Mouse (Mus musculus) intestine, embryonic 14.5 days (tissue): Measurements from ENCODE around the gene Arfgef2. TPM values are rescaled to one million over a fixed set of nuclear protein-coding genes. Genes with fewer than 3 reads are reported as not detected.

Experiments
- ATAC-seq: fragments of 200-750 bp; cut with Nextera tagmentation; replicated peaks from 2 replicates; pipeline ENCODE4 v1.8.0; 2017; ENCODE audit warnings: low read depth, moderate number of reproducible peaks, moderate TSS enrichment, moderate library complexity; ENCODE audit not compliant: low FRiP score, low TSS enrichment
- DNase-seq: peaks from one replicate; pipeline ENCODE4 v3.0.0-alpha.2; 2018; ENCODE audit warnings: low spot score
- H3K27ac ChIP-seq: fragments of 300-500 bp; sonication (generic); 2 replicates; pipeline ENCODE4 v1.5.1; 2014; ENCODE audit warnings: low read depth, mild to moderate bottlenecking, control low read depth
- H3K27me3 ChIP-seq: fragments of 300-500 bp; sonication (generic); replicated peaks from 2 replicates; pipeline ENCODE4 v1.6.1; 2014; ENCODE audit warnings: low read length, control low read depth; ENCODE audit not compliant: control insufficient read depth, insufficient read depth
- H3K36me3 ChIP-seq: fragments of 300-500 bp; sonication (generic); 2 replicates; pipeline ENCODE4 v1.6.1; 2014; ENCODE audit warnings: low read length, control low read depth; ENCODE audit not compliant: control insufficient read depth, insufficient read depth
- H3K4me1 ChIP-seq: fragments of 300-500 bp; sonication (generic); replicated peaks from 2 replicates; pipeline ENCODE4 v1.6.1; 2014; ENCODE audit warnings: low read length, control low read depth, mixed read lengths; ENCODE audit not compliant: control insufficient read depth, insufficient read depth
- H3K4me2 ChIP-seq: fragments of 300-500 bp; sonication (generic); 2 replicates; pipeline ENCODE4 v1.6.1; 2014; ENCODE audit warnings: low read length
- H3K4me3 ChIP-seq: fragments of 300-500 bp; sonication (generic); 2 replicates; pipeline ENCODE4 v1.5.1; 2014; ENCODE audit warnings: low read depth, low read length, control low read depth, mixed read lengths
- H3K9ac ChIP-seq: fragments of 300-500 bp; sonication (generic); 2 replicates; pipeline ENCODE4 v1.6.1; 2014; ENCODE audit warnings: mild to moderate bottlenecking, low read length
- H3K9me3 ChIP-seq: fragments of 300-500 bp; sonication (generic); 2 replicates; pipeline ENCODE4 v1.6.1; 2016; ENCODE audit warnings: low read length, control low read depth; ENCODE audit not compliant: control insufficient read depth
- WGBS: fragments of 180-500 bp; shearing (Covaris S2); extraction: QIAGEN DNeasy Blood & Tissue Kit; methylation state at CpG from one replicate; pipeline ENCODE4 v1.1.7; 2014; 5-methylcytosine and 5-hydroxymethylcytosine counted together
- polyA plus RNA-seq: library from polyadenylated mRNA; unstranded; fragments of >200 nt; fragmentation: Nextera tagmentation; extraction: Ambion mirVana; gene quantifications from 2 replicates; pipeline ENCODE4 v1.2.1, GENCODE M21; 2014

The Arfgef2 gene
- polyA plus RNA-seq, 1 experiment from 2014 or later = 9.3 TPM

DNA sequence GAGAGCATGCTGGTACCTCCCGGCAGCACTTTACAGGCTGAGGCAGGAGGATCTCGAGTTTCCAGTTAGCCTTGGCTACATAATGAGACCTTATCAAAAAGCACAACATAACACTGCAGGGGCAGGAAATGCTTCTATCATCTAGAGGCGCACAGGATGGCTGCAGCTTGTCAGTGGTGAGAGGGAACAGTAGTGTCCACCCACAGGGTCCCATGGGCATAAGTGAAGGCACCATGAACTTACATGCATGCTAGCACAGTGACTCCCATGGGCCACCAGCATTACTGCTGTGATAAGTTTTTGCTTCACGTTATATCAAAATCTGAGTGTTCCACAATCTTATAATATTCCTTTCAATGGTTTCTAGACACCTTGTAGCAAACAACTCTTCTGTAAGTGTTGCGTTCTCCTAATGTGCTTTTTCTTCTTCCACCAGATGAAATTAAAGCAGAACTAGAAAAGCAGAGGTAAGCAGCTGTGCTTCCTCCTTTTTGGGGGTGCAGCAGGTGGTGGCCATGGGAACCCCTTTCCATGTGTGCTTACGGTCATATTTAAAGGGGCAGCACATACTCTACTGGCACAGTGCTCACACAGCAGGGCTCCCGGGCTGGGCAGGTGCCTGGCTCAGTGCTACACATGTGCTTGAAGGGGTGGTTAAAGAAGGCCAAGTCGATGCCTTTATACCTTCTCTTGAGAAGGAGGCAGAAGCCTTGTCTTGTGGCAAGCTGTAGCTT, 21.3 kb downstream of the Arfgef2 start:
- Histone ChIP-seq H3K9me3 (no peaks in the 10 kb centered on the region), H3K4me1 (peaks cover 4% of the 10 kb centered on the region; the same call in 1 of the 2 replicates), H3K4me3 (no peak overlapping the region), H3K9ac (no peak overlapping the region), H3K4me2 (no peak overlapping the region), H3K36me3 (no peaks in the 10 kb centered on the region), H3K27me3 (no peaks in the 10 kb centered on the region), H3K27ac (no peak overlapping the region)
- ATAC-seq (no peak), DNase-seq (no peak)
- WGBS = 90% methylated on average over 8 of the region's 8 CpGs

- no peaks in the 10 kb centered on the region for H3K27me3 ChIP-seq
- H3K4me1 ChIP-seq = no peaks in the 10 kb centered on the region
- no peaks in the 10 kb centered on the region for H3K9me3 ChIP-seq
- WGBS = 92% methylated on average over 12 of the region's 12 CpGs
- no peak overlapping the region for H3K4me3 ChIP-seq
- no peak overlapping the region for H3K27ac ChIP-seq
- ATAC-seq = no peak
- H3K4me2 ChIP-seq = no peak overlapping the region
- H3K9ac ChIP-seq = no peak overlapping the region
- no peaks in the 10 kb centered on the region for H3K36me3 ChIP-seq
- no peak for DNase-seq
These were observed 22.9 kb downstream of the Arfgef2 start for GRCm38 (mm10) chr2:166828306-166828705.

GRCm38 (mm10) chr2:166830350-166830749, 25.0 kb downstream of the Arfgef2 start:
- Histone ChIP-seq H3K36me3 (0 out of 2 replicates have a peak, but pooled peaks cover under 1% of the 10 kb centered on the region), H3K27me3 (no peaks in the 10 kb centered on the region), H3K4me3 (no peak overlapping the region), H3K9me3 (no peaks in the 10 kb centered on the region), H3K9ac (no peak overlapping the region), H3K4me2 (no peak overlapping the region), H3K4me1 (no peaks in the 10 kb centered on the region), H3K27ac (no peak overlapping the region)
- 80% methylated on average over 5 of the region's 5 CpGs for WGBS
- ATAC-seq (no peak), DNase-seq (no peak)

GRCm38 (mm10) chr2:166834091-166834490, 28.7 kb downstream of the Arfgef2 start:
- no peak overlapping the region for H3K9ac ChIP-seq
- no peak for DNase-seq
- H3K27ac ChIP-seq = no peak overlapping the region
- peaks cover 18% of the 10 kb centered on the region for H3K36me3 ChIP-seq
- no peak for ATAC-seq
- H3K4me3 ChIP-seq = no peak overlapping the region
- 94% methylated on average over 2 of the region's 2 CpGs for WGBS
- H3K4me1 ChIP-seq = no peaks in the 10 kb centered on the region
- H3K27me3 ChIP-seq = no peaks in the 10 kb centered on the region
- H3K9me3 ChIP-seq = no peaks in the 10 kb centered on the region
- H3K4me2 ChIP-seq = no peak overlapping the region

DNA sequence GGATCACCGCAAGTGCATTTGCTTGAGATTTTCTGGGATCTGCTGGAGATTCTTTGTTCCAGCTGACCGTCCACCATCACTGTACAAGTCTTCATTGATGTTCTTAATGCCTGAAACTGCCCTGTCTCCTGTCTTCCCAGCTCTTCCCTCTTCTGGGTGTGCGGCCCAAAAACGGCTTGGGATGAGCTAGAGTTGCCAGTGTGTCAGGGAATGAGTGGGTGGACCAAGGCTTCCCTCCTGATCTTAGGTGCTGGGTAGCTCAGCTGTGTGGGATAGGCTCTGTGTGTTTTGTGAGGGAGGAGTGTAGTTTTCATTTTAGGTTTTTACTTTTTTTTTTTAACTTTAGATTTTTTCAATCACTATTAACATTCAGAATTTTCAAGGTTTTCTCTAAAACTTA, 29.4 kb downstream of the Arfgef2 start:
- DNase-seq (no peak), ATAC-seq (no peak)
- Histone ChIP-seq H3K9ac (no peak overlapping the region), H3K27ac (no peak overlapping the region), H3K4me1 (no peaks in the 10 kb centered on the region), H3K36me3 (peaks cover 18% of the 10 kb centered on the region), H3K4me2 (no peak overlapping the region), H3K4me3 (no peak overlapping the region), H3K27me3 (no peaks in the 10 kb centered on the region), H3K9me3 (no peaks in the 10 kb centered on the region)
- 92% methylated on average over 4 of the region's 4 CpGs for WGBS

GRCm38 (mm10) chr2:166835581-166835980, 30.2 kb downstream of the Arfgef2 start:
- peaks cover 18% of the 10 kb centered on the region for H3K36me3 ChIP-seq
- 78% methylated on average over 5 of the region's 5 CpGs for WGBS

GRCm38 (mm10) chr2:166841813-166842212, 36.4 kb downstream of the Arfgef2 start:
- Histone ChIP-seq H3K4me1 (no peaks in the 10 kb centered on the region), H3K4me2 (no peak overlapping the region), H3K9me3 (no peaks in the 10 kb centered on the region), H3K27me3 (no peaks in the 10 kb centered on the region), H3K4me3 (no peak overlapping the region), H3K36me3 (peaks cover 8% of the 10 kb centered on the region; the same call in 1 of the 2 replicates), H3K9ac (no peak overlapping the region), H3K27ac (no peak overlapping the region)
- ATAC-seq (no peak), DNase-seq (no peak)
- 78% methylated on average over 4 of the region's 4 CpGs for WGBS

More at GRCm38 (mm10) chr2:166835581-166835980, 30.2 kb downstream of the Arfgef2 start:
- Histone ChIP-seq H3K27ac (no peak overlapping the region), H3K4me1 (no peaks in the 10 kb centered on the region), H3K4me3 (no peak overlapping the region), H3K4me2 (no peak overlapping the region), H3K9me3 (no peaks in the 10 kb centered on the region), H3K27me3 (no peaks in the 10 kb centered on the region), H3K9ac (no peak overlapping the region)
- ATAC-seq (no peak), DNase-seq (no peak)

GRCm38 (mm10) chr2:166850691-166851090, 45.3 kb downstream of the Arfgef2 start:
- peaks cover 51% of the 10 kb centered on the region for H3K36me3 ChIP-seq
- WGBS = 83% methylated on average over 11 of the region's 11 CpGs
- H3K4me3 ChIP-seq = no peak overlapping the region
- ATAC-seq (no peak), DNase-seq (no peak)
- 0 out of 2 replicates have a peak, but pooled peaks cover 3% of the 10 kb centered on the region for H3K9me3 ChIP-seq
- no peaks in the 10 kb centered on the region for H3K27me3 ChIP-seq
- H3K4me2 ChIP-seq = no peak overlapping the region
- H3K4me1 ChIP-seq = no peaks in the 10 kb centered on the region
- H3K9ac ChIP-seq = no peak overlapping the region
- H3K27ac ChIP-seq = no peak overlapping the region

DNA sequence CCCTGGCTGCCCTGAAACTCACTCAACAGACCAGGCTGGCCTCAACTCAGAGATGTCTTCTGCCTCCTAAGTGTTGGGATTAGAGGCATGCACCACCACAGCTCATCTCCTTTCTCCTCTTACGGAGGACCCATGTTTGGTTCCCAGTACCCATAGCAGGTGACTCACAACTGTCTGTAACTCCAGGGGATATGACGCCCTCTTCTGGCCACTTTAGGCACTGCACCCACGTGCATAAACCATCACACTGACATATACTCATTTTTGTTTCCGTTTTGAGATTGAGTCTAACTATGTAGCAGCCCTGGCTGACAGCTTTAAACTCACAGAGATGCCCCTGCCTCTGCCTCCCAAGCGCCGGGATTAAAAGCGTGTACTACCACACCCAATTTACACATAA, 46.9 kb downstream of the Arfgef2 start:
- 0 out of 2 replicates have a peak, but pooled peaks cover 3% of the 10 kb centered on the region for H3K9me3 ChIP-seq
- H3K4me2 ChIP-seq = no peak overlapping the region
- H3K4me1 ChIP-seq = no peaks in the 10 kb centered on the region
- H3K9ac ChIP-seq = no peak overlapping the region
- H3K27ac ChIP-seq = no peak overlapping the region
- no peaks in the 10 kb centered on the region for H3K27me3 ChIP-seq
- no peak overlapping the region for H3K4me3 ChIP-seq
- H3K36me3 ChIP-seq = peaks cover 61% of the 10 kb centered on the region
- WGBS = 94% methylated on average over 7 of the region's 7 CpGs
- DNase-seq = no peak
- ATAC-seq = no peak
